7 mouse cellular contexts compared by ENCODE assay signal in the genomic region with DNA sequence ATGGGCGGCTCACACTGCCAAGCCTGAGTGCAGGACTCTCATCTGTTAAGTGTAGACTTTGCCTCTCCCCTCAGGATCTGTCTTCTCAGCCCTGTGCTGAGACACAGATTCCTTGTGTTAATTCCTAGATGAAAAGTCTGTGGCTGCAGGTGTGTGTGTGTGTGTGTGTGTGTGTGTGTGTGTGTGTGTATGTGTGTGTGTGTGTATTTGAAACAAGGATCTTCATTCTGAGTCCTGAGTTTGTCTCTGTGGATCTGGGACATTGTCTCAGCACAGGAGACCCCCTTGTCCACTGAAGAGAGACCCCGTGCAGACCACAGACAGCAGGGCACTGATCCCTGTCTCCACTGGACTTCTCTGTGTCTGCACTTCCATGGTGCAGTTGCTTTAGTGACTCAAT. TPM values are rescaled to one million over a fixed set of nuclear protein-coding genes. Genes with fewer than 3 reads are reported as not detected.
DNase-seq lines count a peak whose midpoint lies in the region; ATAC-seq and TF ChIP-seq lines count a peak whose summit lies in the region.
"Not testable (repeated sequence)": the region's sequence is repeated elsewhere in the genome, so short reads cannot be mapped to it uniquely, and the experiment has no call there.

No protein-coding gene starts in this region.

- H3K4me2 ChIP-seq in embryonic facial prominence, embryonic 12.5 days (replicated peaks), result not testable (repeated sequence)
- peak overlapping the region; percentile 98; the same call in 1 of the 2 replicates for H3K4me2 ChIP-seq in kidney, embryonic 16.5 days (replicated peaks; ENCODE audit: low read depth, low read length)
- H3K4me2 ChIP-seq in liver, embryonic 15.5 days, result peak overlapping the region; percentile 97

- not testable (repeated sequence) for ATAC-seq in embryonic facial prominence, embryonic 12.5 days (ENCODE audit: insufficient number of reproducible peaks, insufficient read depth, low FRiP score, low TSS enrichment); kidney, embryonic 16.5 days (ENCODE audit: low FRiP score, low TSS enrichment); liver, embryonic 15.5 days (ENCODE audit: insufficient read depth)

- not testable (repeated sequence) for H3K9me3 ChIP-seq in embryonic facial prominence, embryonic 12.5 days; hindbrain, embryonic 10.5 days; kidney, embryonic 16.5 days (ENCODE audit: low read length); liver, embryonic 15.5 days (replicated peaks)

- not testable (repeated sequence) for H3K79me2 ChIP-seq in heart, adult 2 months (replicated peaks; ENCODE audit: control insufficient read depth, insufficient read depth, low read length)
- peaks cover 24% of the 10 kb centered on the region; the same call in 1 of the 2 replicates for H3K79me2 ChIP-seq in macrophage (ENCODE audit: inconsistent target)

- not testable (repeated sequence) for H3K4me1 ChIP-seq in embryonic facial prominence, embryonic 12.5 days; heart, adult 2 months (ENCODE audit: control insufficient read depth, insufficient read depth, low read length); kidney, embryonic 16.5 days (ENCODE audit: insufficient read depth, low read length)
- peaks cover 19% of the 10 kb centered on the region for H3K4me1 ChIP-seq in hindbrain, embryonic 10.5 days (replicated peaks)
- H3K4me1 ChIP-seq in liver, embryonic 15.5 days (replicated peaks), result peaks cover 19% of the 10 kb centered on the region

- TF ChIP-seq EP300 in heart, adult 2 months (IDR thresholded peaks at IDR 0.05; ENCODE audit: insufficient read depth, low read depth, low read length), result not testable (repeated sequence)

- not testable (repeated sequence) for DNase-seq in heart, adult 2 months; hindbrain, embryonic 10.5 days (ENCODE audit: low spot score)
- peak; percentile 52 for DNase-seq in naive thymus-derived CD4-positive, alpha-beta T cell, adult 2 months (ENCODE audit: low read depth)

- not testable (repeated sequence) for TF ChIP-seq POLR2A in heart, adult 2 months (IDR thresholded peaks at IDR 0.05; ENCODE audit: insufficient read depth, low read depth, low read length)

- intact Hi-C loops in heart, adult 2 months (cut with DNase I), result not testable (repeated sequence)

- H3K4me3 ChIP-seq in embryonic facial prominence, embryonic 12.5 days, result peak overlapping the region; percentile 47; the same call in 1 of the 2 replicates
- not testable (repeated sequence) for H3K4me3 ChIP-seq in heart, adult 2 months; kidney, embryonic 16.5 days (ENCODE audit: low read length)
- peak overlapping the region; percentile 74; the same call in 1 of the 2 replicates for H3K4me3 ChIP-seq in hindbrain, embryonic 10.5 days
- peak overlapping the region; percentile 67 for H3K4me3 ChIP-seq in liver, embryonic 15.5 days (replicated peaks)
- peak overlapping the region; percentile 70 for H3K4me3 ChIP-seq in macrophage (ENCODE audit: inconsistent target)

- not testable (repeated sequence) for H3K36me3 ChIP-seq in embryonic facial prominence, embryonic 12.5 days; heart, adult 2 months (ENCODE audit: control insufficient read depth, insufficient read depth, low read length); hindbrain, embryonic 10.5 days; kidney, embryonic 16.5 days (ENCODE audit: insufficient read depth, low read length); liver, embryonic 15.5 days (replicated peaks)
- H3K36me3 ChIP-seq in macrophage (ENCODE audit: inconsistent target), result peaks cover 25% of the 10 kb centered on the region; the same call in 1 of the 2 replicates

- TF ChIP-seq CTCF in heart, adult 2 months (IDR thresholded peaks at IDR 0.05), result not testable (repeated sequence)

- peaks cover 58% of the 10 kb centered on the region for H3K27me3 ChIP-seq in embryonic facial prominence, embryonic 12.5 days
- not testable (repeated sequence) for H3K27me3 ChIP-seq in heart, adult 2 months (ENCODE audit: control insufficient read depth, insufficient read depth, low read length)
- H3K27me3 ChIP-seq in hindbrain, embryonic 10.5 days (ENCODE audit: insufficient read depth, poor library complexity, severe bottlenecking), result peaks cover 60% of the 10 kb centered on the region
- H3K27me3 ChIP-seq in kidney, embryonic 16.5 days (ENCODE audit: insufficient read depth, low read length), result peaks cover 42% of the 10 kb centered on the region
- H3K27me3 ChIP-seq in liver, embryonic 15.5 days, result peaks cover 36% of the 10 kb centered on the region

- not testable (repeated sequence) for H3K9ac ChIP-seq in embryonic facial prominence, embryonic 12.5 days; kidney, embryonic 16.5 days (replicated peaks; ENCODE audit: low read length); liver, embryonic 15.5 days
- H3K9ac ChIP-seq in heart, adult 2 months (ENCODE audit: low read depth, low read length), result peak overlapping the region; percentile 35

- WGBS in embryonic facial prominence, embryonic 12.5 days, result 55% methylated on average over 2 of the region's 2 CpGs
- 67% methylated on average over 2 of the region's 2 CpGs for WGBS in heart, adult 2 months
- WGBS in hindbrain, embryonic 10.5 days, result 70% methylated on average over 2 of the region's 2 CpGs
- 71% methylated on average over 2 of the region's 2 CpGs for WGBS in kidney, embryonic 16.5 days
- 55% methylated on average over 2 of the region's 2 CpGs for WGBS in liver, embryonic 15.5 days (ENCODE audit: insufficient replicate concordance)
- 25% methylated on average over 2 of the region's 2 CpGs for WGBS in macrophage (ENCODE audit: missing documents)

- H3K27ac ChIP-seq in embryonic facial prominence, embryonic 12.5 days; hindbrain, embryonic 10.5 days; kidney, embryonic 16.5 days (ENCODE audit: low read length); liver, embryonic 15.5 days (replicated peaks): not testable (repeated sequence)
- peak overlapping the region; percentile 77 for H3K27ac ChIP-seq in heart, adult 2 months
- H3K27ac ChIP-seq in macrophage, result peak overlapping the region; percentile 78

RNA-seq across cellular contexts. Expression of gene H2-K1, which starts 0.6 kb away (rescaled TPM):
- polyA plus RNA-seq in embryonic facial prominence, embryonic 12.5 days (2016; fragmentation: Nextera tagmentation; extraction: Ambion mirVana), result 7.2 and 8.0 TPM in 2 replicates
- 100 to 1,000 TPM; 103 to 117 TPM for total RNA-seq in heart, adult 2 months (2021)
- polyA plus RNA-seq in heart, adult 2 months (2012; rRNA removed), result 655 and 1,075 TPM in 2 replicates
- polyA plus RNA-seq in hindbrain, embryonic 10.5 days (2016; fragmentation: Nextera tagmentation; extraction: Ambion mirVana), result 27.1 and 30.9 TPM in 2 replicates
- 31.5 and 32.7 TPM in 2 replicates for polyA plus RNA-seq in kidney, embryonic 16.5 days (2015; fragmentation: Nextera tagmentation; extraction: Ambion mirVana)
- 123 and 165 TPM in 2 replicates for polyA plus RNA-seq in liver, embryonic 15.5 days (2015; fragmentation: Nextera tagmentation; extraction: Ambion mirVana)
- total RNA-seq in macrophage (2018; cell fraction: chromatin; rRNA removed), result 1,000 to 10,000 TPM; 1,025 to 7,144 (median 3,429) TPM
- total RNA-seq in macrophage (2018; cell fraction: cytosol; rRNA removed), result 1,000 to 10,000 TPM; 2,589 to 9,128 (median 5,108) TPM
- over 10,000 TPM in 13 of 26 experiments, 1,000 to 10,000 TPM in 13; 3,160 to 14,900 (median 9,531) TPM for total RNA-seq in macrophage (2018; cell fraction: nucleus; rRNA removed)
- polyA plus RNA-seq in macrophage (2018), result 2,418 to 4,239 TPM (median 2,994 TPM) in 3 replicates

RNA-seq across cellular contexts. Expression of gene Ring1, which starts 23.7 kb away (rescaled TPM):
- polyA plus RNA-seq in embryonic facial prominence, embryonic 12.5 days (2016; fragmentation: Nextera tagmentation; extraction: Ambion mirVana), result 27.2 and 29.7 TPM in 2 replicates
- total RNA-seq in heart, adult 2 months (2021), result 10 to 100 TPM; 13.0 to 13.1 TPM
- polyA plus RNA-seq in heart, adult 2 months (2012; rRNA removed), result 18.6 and 20.8 TPM in 2 replicates
- polyA plus RNA-seq in hindbrain, embryonic 10.5 days (2016; fragmentation: Nextera tagmentation; extraction: Ambion mirVana), result 12.3 and 17.3 TPM in 2 replicates
- 14.7 and 18.7 TPM in 2 replicates for polyA plus RNA-seq in kidney, embryonic 16.5 days (2015; fragmentation: Nextera tagmentation; extraction: Ambion mirVana)
- polyA plus RNA-seq in liver, embryonic 15.5 days (2015; fragmentation: Nextera tagmentation; extraction: Ambion mirVana), result 5.5 and 7.2 TPM in 2 replicates
- total RNA-seq in macrophage (2018; cell fraction: chromatin; rRNA removed), result 10 to 100 TPM in 25 of 26 experiments, 1 to 10 TPM in 1; 9.7 to 64.1 (median 30.8) TPM
- total RNA-seq in macrophage (2018; cell fraction: cytosol; rRNA removed), result 10 to 100 TPM in 24 of 26 experiments, 1 to 10 TPM in 2; 7.9 to 17.6 (median 13.5) TPM
- 10 to 100 TPM in 25 of 26 experiments, 1 to 10 TPM in 1; 8.8 to 35.2 (median 21.2) TPM for total RNA-seq in macrophage (2018; cell fraction: nucleus; rRNA removed)
- polyA plus RNA-seq in macrophage (2018), result 12.0 to 17.2 TPM (median 17.1 TPM) in 3 replicates

RNA-seq across cellular contexts. Expression of gene H2-Ke6, which starts 27.1 kb away (rescaled TPM):
- polyA plus RNA-seq in embryonic facial prominence, embryonic 12.5 days (2016; fragmentation: Nextera tagmentation; extraction: Ambion mirVana), result 52.2 and 59.5 TPM in 2 replicates
- 100 to 1,000 TPM; 112 to 138 TPM for total RNA-seq in heart, adult 2 months (2021)
- polyA plus RNA-seq in heart, adult 2 months (2012; rRNA removed), result 87.0 and 91.6 TPM in 2 replicates
- polyA plus RNA-seq in hindbrain, embryonic 10.5 days (2016; fragmentation: Nextera tagmentation; extraction: Ambion mirVana), result 65.5 and 73.0 TPM in 2 replicates
- 52.9 and 54.0 TPM in 2 replicates for polyA plus RNA-seq in kidney, embryonic 16.5 days (2015; fragmentation: Nextera tagmentation; extraction: Ambion mirVana)
- polyA plus RNA-seq in liver, embryonic 15.5 days (2015; fragmentation: Nextera tagmentation; extraction: Ambion mirVana), result 30.7 and 37.0 TPM in 2 replicates
- 100 to 1,000 TPM in 1 of 26 experiments, 10 to 100 TPM in 25; 15.1 to 108 (median 44.2) TPM for total RNA-seq in macrophage (2018; cell fraction: chromatin; rRNA removed)
- 10 to 100 TPM; 14.0 to 39.8 (median 25.1) TPM for total RNA-seq in macrophage (2018; cell fraction: cytosol; rRNA removed)
- total RNA-seq in macrophage (2018; cell fraction: nucleus; rRNA removed), result 100 to 1,000 TPM in 1 of 26 experiments, 10 to 100 TPM in 25; 13.8 to 109 (median 44.0) TPM
- polyA plus RNA-seq in macrophage (2018), result 28.2 to 38.3 TPM (median 35.6 TPM) in 3 replicates

RNA-seq across cellular contexts. Expression of gene Slc39a7, which starts 30.7 kb away (rescaled TPM):
- polyA plus RNA-seq in embryonic facial prominence, embryonic 12.5 days (2016; fragmentation: Nextera tagmentation; extraction: Ambion mirVana), result 191 and 193 TPM in 2 replicates
- total RNA-seq in heart, adult 2 months (2021), result 10 to 100 TPM; 76.0 to 79.8 TPM
- 64.0 and 72.5 TPM in 2 replicates for polyA plus RNA-seq in heart, adult 2 months (2012; rRNA removed)
- 188 and 197 TPM in 2 replicates for polyA plus RNA-seq in hindbrain, embryonic 10.5 days (2016; fragmentation: Nextera tagmentation; extraction: Ambion mirVana)
- polyA plus RNA-seq in kidney, embryonic 16.5 days (2015; fragmentation: Nextera tagmentation; extraction: Ambion mirVana), result 227 and 231 TPM in 2 replicates
- polyA plus RNA-seq in liver, embryonic 15.5 days (2015; fragmentation: Nextera tagmentation; extraction: Ambion mirVana), result 56.3 and 68.5 TPM in 2 replicates
- total RNA-seq in macrophage (2018; cell fraction: chromatin; rRNA removed), result 100 to 1,000 TPM in 3 of 26 experiments, 10 to 100 TPM in 23; 49.7 to 112 (median 78.2) TPM
- 100 to 1,000 TPM in 18 of 26 experiments, 10 to 100 TPM in 8; 68.6 to 145 (median 112) TPM for total RNA-seq in macrophage (2018; cell fraction: cytosol; rRNA removed)
- 100 to 1,000 TPM in 23 of 26 experiments, 10 to 100 TPM in 3; 68.0 to 195 (median 139) TPM for total RNA-seq in macrophage (2018; cell fraction: nucleus; rRNA removed)
- polyA plus RNA-seq in macrophage (2018), result 67.7 to 120 TPM (median 117 TPM) in 3 replicates

RNA-seq across cellular contexts. Expression of gene Rxrb, which starts 30.8 kb away (rescaled TPM):
- polyA plus RNA-seq in embryonic facial prominence, embryonic 12.5 days (2016; fragmentation: Nextera tagmentation; extraction: Ambion mirVana), result 69.9 and 72.6 TPM in 2 replicates
- 10 to 100 TPM; 39.1 to 42.4 TPM for total RNA-seq in heart, adult 2 months (2021)
- polyA plus RNA-seq in heart, adult 2 months (2012; rRNA removed), result 38.8 and 41.3 TPM in 2 replicates
- 49.1 and 56.4 TPM in 2 replicates for polyA plus RNA-seq in hindbrain, embryonic 10.5 days (2016; fragmentation: Nextera tagmentation; extraction: Ambion mirVana)
- 52.7 and 56.7 TPM in 2 replicates for polyA plus RNA-seq in kidney, embryonic 16.5 days (2015; fragmentation: Nextera tagmentation; extraction: Ambion mirVana)
- 16.7 and 19.3 TPM in 2 replicates for polyA plus RNA-seq in liver, embryonic 15.5 days (2015; fragmentation: Nextera tagmentation; extraction: Ambion mirVana)
- total RNA-seq in macrophage (2018; cell fraction: chromatin; rRNA removed), result 100 to 1,000 TPM in 1 of 26 experiments, 10 to 100 TPM in 25; 23.5 to 101 (median 45.8) TPM
- total RNA-seq in macrophage (2018; cell fraction: cytosol; rRNA removed), result 10 to 100 TPM; 14.5 to 38.3 (median 25.9) TPM
- total RNA-seq in macrophage (2018; cell fraction: nucleus; rRNA removed), result 10 to 100 TPM; 18.8 to 62.7 (median 32.1) TPM
- polyA plus RNA-seq in macrophage (2018), result 15.5 to 33.4 TPM (median 20.0 TPM) in 3 replicates
